Mouse (Mus musculus) left cerebral cortex, adult 18-20 months (tissue): ENCODE data around the gene Cep250. TPM values are rescaled to one million over a fixed set of nuclear protein-coding genes. Genes with fewer than 3 reads are reported as not detected.
A peak's percentile ranks its signal among the peaks of the same experiment; 100 is the strongest.
"Not testable (repeated sequence)": the region's sequence is repeated elsewhere in the genome, so short reads cannot be mapped to it uniquely, and the experiment has no call there.

Experiments used
- DNase-seq, 2 experiments: peaks; one replicate each; pipeline ENCODE4 v3.0.0; 2021 to 2022; ENCODE audit warnings: low spot score in 2 of 2, mixed read lengths in 1 of 2
- long read RNA-seq, 2 experiments: library from polyadenylated mRNA; stranded (forward); transcript quantifications; one replicate each; pipeline ENCODE4 v2.0.0; 2021
- total RNA-seq, 2 experiments: library from RNA; stranded (reverse); gene quantifications; 2 replicates each; pipeline ENCODE4 v1.2.3; 2021

Cep250 gene
- 10 to 100 TPM; 18.2 to 19.5 TPM for total RNA-seq
- long read RNA-seq, experiment 1, full-length matches to known transcripts: 1 of 6 reads
- long read RNA-seq, experiment 1, partial matches to known transcripts: 2 of 6 reads
- long read RNA-seq, experiment 1, other reads (novel, unspliced or antisense): 3 of 6 reads
- long read RNA-seq, experiment 2, partial matches to known transcripts: 7 of 10 reads
- long read RNA-seq, experiment 2, other reads (novel, unspliced or antisense): 3 of 10 reads

DNA sequence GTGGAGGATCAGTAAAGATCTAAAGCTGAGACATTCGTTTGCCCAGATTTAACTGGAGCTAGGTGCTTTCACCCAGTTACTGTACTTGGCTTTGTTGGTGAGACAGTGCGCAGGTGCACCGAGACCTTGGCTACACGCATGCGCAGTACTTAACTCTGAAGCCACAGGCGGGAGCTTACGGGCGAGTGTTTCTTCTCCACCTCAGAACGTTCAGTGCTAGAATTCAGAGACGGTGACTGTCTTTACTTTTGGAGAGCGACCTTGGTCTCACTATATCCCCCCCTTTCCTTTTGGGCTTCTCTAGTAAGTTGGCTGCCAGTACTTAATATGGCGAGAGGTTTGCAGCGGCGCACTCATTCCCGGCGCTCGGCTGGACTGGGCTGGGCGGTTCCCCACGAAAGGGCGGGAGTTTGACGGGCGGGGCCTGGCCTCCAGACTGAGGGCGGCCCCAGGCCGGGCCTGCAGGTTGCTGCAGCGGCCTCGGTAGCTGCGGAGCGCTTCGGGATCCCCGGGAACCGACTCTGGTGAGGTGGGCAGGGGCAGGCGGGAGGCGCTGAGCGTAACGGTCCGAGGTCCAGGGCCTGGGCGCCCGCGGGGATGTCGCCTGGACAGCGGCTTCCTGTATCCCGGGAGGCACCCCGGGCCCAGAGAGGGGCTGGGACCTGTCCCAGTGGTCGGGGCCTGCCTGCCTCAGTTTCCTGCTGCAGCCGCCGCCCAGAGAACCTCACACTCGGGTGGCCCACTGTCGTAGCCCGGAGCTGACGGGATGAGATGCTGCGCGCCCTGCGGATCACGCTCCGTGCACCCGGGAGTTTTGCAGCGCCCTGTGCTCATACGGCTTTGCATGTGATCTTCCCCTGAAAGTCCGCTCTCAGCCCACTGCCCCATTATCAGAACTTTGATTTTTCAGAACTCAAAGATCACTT is at the start of gene Cep250:
Gene Cep250 (plus strand): TSS at position 325 of the 926 bp plus-strand sequence.
- peak; percentile 80 to 89 for DNase-seq

DNA sequence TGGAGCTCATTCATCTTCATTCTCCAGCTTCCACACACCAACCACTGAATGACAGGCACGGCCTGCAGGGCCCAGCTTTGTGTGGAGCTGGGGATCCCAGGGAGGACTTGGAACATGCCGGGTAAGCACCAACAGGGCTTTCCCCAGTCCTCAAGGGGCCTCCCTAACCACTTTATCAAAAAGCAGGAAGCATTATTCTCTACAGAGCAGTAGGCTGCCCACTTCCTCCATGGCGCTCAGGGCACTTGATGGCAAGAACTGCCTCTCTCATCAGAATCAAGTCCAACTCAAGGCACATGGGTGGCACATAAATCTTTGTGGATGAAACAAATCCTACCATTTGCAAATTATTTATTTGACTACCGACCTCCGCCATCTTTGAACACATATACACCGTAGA is 41.6 kb upstream of the Cep250 start:
- no peak for DNase-seq

DNA sequence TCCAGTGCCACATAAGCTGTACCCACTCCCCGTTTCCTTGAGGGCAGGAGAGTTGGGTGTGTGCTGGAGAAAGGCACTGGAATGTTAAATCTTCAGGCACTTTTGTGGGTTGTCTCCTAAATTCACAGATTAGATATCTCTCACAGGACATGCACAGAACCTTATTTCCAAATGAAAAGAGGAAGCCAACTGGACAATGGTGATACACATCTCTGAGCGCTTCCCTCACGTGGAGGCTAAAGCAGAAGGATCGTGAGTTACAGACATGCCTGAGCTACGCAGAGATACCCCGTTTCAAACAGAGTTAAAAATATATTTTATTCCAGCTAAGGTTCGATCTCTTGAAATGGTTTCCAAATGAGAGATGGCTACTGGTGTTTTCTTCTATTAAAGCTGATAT is 33.1 kb upstream of the Cep250 start:
- DNase-seq: no peak

DNA sequence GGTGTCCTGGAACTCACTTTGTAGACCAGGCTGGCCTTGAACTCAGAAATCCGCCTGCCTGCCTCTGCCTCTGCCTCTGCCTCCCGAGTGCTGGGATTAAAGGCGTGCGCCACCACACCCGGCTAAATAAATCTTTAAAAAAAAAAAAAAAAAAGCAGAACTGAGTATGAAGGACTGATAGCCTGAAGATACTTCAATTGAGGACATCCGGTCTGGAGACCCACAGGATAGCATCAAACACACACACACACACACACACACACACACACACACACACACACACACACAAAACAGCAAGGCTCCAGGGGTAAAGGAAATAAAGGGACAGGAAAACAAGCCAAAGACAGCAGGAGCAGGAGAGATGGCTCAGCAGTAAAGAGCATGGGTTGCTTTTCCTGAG is 31.0 kb upstream of the Cep250 start:
- DNase-seq: not testable (repeated sequence)

DNA sequence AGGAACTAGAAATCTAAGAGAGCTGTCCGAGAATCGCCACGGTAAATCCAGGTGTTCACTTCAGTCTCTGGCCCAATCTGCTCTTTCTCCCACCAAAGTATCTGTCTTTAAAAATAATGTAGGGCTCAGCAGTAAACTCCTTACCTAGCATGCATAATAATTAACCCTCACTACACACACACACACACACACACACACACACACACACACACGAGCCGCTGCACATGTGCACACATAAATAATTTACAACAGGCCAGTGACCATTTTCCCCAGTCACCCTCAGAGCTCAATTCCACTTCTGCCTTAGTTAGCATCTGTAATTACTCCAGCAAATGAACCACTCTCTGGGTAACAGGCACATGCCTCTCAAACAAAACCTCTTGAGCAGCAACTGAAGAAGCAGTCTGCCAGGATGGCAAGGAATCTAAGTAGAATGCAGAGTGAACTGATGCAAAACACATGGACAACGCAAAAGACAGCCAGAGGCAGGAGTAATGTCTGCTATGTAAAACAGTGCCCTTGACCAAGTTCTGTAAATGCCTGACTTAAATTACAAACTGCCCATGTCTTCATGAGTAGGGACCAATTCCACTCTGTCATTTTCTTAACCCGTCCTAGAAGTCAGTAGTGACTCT is 27.4 kb upstream of the Cep250 start:
- DNase-seq: no peak

DNA sequence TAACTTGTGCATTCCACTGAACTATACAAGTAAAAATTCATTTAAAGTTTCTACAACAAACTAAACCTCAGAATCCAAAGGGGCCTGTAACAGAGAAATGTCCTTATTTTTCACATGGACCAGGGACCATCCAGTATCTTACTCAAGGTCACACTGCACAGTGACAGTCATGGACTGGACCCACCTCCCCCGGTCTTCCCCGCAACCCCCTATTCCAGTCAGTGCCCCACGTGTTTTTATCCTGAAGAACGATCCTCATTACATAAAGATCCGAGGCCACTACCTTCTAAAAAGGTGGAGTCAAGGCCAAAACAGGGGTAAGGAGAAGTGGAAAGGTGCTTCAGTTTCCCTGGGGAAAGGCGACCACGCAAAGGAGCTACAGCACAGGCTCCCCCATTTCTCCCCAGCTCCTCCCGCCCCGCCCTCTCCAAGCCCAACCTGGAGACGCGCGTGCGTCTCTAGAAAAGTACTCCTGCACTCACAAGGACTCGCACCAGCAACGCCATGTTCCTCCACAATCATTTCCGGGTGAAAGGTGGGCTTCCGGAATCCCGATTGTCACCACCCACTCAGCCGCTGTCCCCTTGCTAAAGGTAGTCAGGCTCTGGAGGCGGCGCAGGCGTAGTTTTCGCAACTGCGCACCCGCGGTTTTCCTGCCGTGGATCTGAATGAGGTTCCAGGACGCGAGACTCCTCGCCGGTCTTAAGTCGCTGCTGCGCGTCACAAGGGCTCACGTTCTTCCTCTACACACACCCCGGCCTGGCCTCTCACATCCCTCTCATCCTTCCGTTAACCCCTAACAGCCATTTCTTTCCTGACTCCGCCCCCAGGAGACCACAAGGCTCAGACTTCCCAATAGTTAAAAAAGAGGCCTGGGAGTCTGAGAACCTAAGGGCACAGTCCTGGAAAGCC is 26.5 kb upstream of the Cep250 start, which contains the start of gene Uqcc1:
Gene Uqcc1 (minus strand): TSS at position 780 of the 912 bp plus-strand sequence.
- peak; percentile 96 for DNase-seq

DNA sequence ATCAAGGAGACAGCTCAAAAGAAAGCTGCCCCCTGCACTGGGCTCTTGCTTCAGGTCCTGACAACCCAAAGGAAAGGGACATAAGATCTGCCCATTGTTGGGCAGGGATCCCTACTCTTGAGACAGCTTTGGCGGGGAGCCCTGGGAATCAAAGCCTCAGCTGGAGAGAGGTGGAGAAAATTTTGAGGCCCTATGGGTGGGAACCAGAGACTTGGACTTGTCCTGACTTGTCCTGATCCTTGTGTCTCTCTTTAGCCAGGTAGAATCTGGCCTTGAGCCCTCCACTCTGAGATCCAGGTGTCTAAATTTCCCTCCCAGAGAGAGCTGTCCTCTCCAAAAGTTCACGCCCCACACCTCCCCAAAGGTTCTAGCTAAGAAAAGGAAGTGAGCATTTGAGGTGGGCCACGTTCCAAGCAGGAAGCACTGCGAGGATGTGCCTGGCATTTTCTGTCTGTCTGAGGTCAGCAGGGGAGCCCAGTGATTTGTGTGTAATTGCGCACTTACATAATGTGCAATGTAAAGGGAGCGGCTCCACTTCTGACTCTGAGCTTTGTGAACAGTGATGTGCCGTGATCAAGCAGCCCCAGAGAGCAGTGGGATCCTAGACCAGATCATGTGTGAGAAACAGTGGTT is 16.2 kb upstream of the Cep250 start:
- no peak for DNase-seq

DNA sequence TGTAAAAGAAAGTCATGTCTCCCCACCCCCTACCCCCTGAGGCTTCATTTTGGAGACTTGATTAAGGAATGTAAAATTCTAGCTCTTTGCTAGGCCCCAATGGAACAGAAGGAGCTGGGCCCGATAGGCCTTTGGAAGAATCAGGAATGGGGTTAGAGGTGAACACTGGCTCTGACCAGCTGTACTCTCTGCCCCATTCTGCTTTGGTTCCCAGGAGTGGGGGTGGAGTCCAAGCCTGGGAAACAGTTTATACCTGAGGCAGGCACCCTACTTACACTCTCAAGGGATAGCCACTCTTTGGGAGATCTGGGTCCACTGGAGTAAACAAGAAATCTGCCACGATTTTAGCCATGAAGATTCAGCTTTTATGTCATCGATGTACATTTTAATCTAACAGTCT is 15.6 kb upstream of the Cep250 start, which contains the start of gene Gm15557:
Gene Gm15557 (plus strand): TSS at position 48 of the 400 bp plus-strand sequence.
- no peak for DNase-seq

DNA sequence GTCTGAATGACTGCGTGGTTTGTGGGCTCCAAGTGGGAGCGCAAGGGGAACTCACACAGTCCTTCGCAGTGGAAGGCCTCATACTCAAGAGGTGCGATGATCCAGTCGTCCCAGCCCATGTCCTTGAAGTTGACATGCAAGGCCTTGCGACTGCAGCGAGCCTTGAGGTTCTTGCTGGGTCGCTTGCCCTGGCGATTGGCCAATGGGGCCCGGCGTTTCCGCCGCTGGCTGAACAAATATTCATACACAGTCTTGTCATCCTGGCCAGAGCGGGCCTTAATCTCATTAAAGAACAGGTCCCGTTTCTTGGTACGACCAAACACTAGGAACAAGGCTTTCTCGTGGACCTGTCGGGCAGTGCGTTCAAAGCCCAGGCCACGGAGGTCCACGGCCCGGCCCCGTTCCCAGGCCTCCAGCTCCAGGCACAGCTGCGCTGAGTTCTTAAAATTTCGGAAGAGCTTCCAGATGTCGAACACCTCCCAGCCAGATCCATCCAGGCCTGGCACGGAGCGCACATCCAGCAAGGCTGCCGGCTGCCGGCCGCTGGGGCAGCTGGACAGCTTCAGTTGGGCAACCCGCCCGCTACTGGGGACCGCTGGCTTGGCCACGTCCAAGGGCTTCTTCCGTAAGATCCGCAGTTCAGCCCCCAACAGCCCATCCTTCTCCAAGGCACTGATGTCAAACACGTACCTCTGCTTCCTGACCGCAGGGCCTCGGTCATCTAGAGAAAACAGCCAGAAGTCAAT is 14.4 kb upstream of the Cep250 start:
- no peak for DNase-seq

DNA sequence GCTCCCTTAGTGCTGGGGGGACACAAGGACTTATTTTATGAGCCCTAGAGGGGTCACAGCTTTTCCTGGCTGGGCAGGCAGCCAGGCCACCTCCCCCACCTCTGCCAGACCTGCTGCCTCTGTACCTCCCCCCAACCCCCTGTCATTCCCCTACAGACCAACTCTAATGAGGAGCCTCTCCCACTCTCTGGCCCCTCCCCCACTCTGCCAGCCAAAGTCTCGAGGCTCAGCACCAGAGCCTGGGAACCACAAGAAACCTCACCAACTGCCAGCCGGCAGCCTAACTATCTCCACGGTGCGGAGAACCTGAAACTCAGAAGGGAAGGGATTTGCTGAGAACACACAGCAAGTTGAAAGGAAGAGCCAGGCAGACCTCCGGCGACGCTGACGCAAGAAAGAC is 12.8 kb upstream of the Cep250 start:
- DNase-seq: no peak

DNA sequence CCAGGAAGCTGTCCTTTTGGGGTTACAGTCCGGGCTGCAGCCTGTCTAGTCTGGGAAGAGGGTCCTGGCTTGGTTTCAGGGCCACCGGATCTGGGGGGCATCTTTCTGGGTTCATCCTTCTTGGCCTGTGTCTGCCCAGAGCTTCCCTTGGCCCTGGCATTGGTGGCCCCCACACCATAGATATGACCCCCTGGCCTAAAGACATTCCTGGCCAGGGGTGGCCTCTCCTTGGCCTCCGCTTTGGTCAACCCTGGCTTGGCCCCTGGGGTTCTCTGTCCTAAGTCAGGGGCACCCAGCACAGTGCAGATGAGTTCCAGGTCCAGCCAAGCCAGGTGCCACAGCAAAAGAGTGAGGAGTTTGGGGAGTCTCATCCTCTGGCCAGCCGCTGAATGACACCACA is 11.6 kb upstream of the Cep250 start:
- DNase-seq: no peak

DNA sequence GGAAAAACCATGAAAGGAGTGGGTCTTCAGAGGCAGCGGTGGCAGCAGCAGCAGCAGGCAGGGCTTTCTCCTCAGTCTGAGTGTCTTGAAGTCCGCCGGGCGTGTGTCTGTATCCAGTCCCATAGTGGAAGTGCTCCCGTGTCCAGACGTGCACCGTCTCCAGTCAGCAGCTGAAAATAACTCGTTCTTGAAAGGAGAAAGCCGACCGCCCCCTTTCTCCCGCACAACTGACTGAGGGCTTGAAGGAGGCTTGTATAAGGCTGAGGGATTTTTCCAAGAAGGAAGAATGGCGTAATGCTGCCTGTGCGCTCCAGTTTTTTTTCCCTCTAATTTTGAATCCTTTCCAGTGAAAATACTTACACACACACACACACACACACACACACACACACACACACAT is 11.1 kb upstream of the Cep250 start, which contains the start of gene Gdf5:
Gene Gdf5 (minus strand): TSS at position 244 of the 400 bp plus-strand sequence.
- DNase-seq: peak; percentile 33 to 44

DNA sequence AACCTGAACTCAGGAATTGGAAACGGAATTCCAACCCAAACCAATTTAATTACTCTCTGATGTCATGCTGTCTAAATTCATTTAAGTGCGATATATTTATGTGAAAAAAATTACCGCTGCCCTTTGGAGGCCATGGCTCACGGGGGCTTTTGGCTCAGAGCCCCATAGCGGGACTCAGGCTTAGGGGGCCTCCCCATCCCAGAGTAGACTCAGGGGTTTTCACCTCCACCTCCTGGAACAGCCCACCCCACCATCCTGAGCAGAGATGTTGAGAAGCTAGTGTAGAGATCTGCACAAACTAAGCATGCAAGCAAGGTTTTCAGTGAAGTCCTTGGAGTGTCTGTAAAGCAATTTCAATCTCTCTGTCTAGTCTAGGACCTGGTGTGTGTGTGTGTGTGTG is 10.7 kb upstream of the Cep250 start:
- no peak for DNase-seq

DNA sequence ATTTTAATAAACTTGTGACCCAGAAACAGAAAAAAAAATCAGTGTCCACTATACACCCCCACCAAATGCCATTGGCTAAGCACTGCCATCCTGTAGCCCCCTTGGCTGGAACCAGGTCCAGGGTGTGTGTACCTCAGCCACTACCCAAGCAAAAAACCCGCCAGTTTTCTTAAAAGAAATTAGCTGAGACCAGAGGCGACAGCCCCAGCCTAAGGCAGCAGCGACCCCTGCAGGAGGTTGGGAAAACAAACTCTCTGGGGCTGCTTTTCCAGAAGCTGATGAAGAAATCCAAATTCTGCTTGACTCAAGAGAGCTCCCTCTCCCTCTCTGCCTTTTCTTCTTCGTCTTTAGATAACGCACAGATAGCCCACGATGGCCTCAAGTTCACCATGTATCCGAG is 10.2 kb upstream of the Cep250 start:
- peak; percentile 75 to 79 for DNase-seq

DNA sequence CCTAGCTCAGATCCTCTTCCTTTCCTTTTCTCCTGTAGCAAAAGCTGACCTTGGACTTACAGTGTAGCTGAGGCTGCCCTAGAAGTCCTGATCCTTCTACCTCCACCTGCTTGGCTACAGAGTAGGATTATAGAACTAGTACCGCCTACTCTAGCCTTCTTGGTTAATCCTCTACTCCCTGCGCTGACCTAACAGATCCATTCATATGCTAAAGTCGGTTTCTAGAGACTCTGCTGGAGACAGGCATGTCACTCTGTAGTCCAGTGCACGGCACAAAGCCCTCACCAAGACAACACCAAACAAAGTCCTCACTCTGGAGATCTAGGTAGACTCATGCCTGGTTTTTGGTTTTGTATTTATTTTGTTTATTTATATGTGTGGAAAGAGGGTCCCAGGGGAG is 9.8 kb upstream of the Cep250 start:
- DNase-seq: no peak

DNA sequence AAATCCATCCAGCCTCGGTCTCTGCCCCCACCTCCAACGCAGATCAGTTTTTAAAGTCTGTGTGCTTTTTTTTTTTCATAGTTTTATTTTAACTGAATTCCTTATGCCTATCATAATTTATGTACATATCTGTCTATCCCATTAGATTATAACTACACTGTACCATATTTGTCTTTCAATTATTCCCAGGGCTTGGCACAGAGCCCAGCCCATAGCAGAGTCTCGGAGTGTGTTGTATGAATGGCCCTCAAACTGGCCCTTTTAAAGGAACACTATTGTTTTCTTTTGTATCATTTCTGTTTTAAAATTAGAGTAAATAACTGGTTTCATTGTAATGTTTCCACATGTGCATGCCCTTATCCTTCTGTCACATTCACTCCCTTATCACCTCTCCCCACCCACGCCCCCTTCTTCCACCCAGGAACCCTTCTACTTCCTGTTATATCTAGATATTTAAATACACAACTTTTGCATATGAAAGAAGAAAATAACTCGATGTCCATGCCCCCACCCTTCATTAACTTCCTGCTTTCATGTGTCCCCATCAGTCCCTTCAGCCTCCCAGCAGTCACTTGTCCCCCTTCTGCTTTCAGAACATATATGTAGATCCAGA is 8.8 kb upstream of the Cep250 start:
- no peak for DNase-seq

DNA sequence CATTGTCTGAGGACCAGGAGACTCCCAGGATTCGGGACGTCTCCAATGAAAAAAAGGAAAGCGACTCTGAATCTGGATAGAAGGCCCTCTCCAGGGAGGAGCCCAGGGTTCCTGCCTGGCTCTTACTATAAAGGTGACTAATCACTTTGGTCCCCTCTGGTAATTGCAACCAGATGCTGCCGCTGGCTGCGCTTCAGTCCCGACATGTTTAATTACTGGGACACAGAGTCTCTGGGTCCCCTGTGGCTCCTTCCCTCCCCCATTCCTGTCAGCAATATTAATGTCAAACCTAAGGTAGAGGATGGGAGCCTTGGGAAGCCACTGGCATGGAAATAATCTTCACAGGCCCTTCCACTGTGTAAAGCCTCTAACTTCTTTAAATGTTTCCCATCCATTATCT is 6.9 kb upstream of the Cep250 start:
- no peak for DNase-seq

DNA sequence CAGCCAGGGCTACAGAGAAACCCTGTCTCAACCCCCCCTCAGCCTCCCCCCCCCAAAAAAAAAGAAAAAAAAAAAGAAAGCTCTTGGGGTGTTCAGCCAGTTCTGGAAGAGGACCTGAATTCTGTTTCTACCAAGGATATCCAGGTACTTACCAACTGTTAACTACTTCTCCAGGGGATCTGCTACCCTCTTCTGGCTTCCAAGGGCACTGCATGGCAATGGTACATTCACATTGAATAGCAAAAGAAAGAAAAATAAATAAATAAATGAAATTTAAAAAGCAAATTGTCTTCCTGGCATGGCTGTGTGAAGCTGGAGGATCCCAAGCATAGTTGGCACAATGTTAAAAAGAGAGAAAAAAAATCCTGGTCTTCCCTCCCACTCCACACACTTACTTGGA is 4.3 kb upstream of the Cep250 start:
- peak; percentile 52 to 72 for DNase-seq

DNA sequence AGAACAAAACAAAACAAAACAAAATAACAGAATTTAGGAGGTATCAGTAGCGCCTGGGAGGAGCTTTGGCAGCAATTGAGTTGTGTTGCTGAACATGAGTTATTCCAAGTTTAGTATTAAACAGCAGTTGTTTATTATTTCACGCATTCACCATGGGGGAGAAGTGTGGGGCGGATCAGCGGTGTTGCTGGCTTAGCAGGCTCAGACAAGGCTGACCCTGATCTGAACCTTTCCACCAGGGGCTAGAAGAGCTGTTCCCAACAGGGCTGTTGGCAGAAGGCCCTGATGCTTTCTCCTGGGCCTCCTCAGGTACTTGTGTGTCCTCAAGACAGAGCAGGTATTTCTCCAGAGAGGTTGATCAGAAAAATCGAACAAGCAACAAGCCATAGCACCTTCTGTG is 3.7 kb downstream of the Cep250 start:
- no peak for DNase-seq
